Mouse (Mus musculus): Measurements from ENCODE around the gene St3gal2. TPM values are rescaled to one million over a fixed set of nuclear protein-coding genes. Genes with fewer than 3 reads are reported as not detected.
A peak's percentile ranks its signal among the peaks of the same experiment; 100 is the strongest.
"Not testable (repeated sequence)": the region's sequence is repeated elsewhere in the genome, so short reads cannot be mapped to it uniquely, and the experiment has no call there.

Gene St3gal2
- polyA plus RNA-seq, 1 experiment from 2014 or later = 11.6 TPM

DNA sequence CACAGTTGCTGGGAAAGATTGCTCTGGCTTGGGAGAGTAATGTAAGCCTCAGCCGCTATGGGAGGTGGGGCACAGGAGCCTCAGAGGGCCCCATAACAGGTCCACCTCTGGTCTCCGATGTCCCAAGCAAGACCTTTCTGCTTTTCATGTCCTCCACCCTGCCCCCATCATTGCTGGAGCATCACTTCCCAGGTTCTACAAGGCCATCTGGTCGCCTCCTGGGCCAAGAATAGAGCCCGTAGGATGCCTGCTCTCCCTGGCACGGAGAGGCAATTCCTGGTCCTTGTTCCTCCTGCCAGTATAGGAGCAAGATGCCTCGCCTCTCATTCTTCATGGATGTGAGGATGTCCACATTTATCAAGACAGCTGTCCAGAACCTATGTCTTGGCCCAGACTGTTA, 40.2 kb downstream of the St3gal2 start:
- no peaks in the 10 kb centered on the region for H3K4me1 ChIP-seq (replicated peaks; ENCODE audit: control insufficient read depth, insufficient read depth, low read length)
- WGBS = 93% methylated on average over 6 of the region's 6 CpGs
- H3K27me3 ChIP-seq (replicated peaks; ENCODE audit: control insufficient read depth, insufficient read depth, low read length) = no peaks in the 10 kb centered on the region
- H3K4me2 ChIP-seq (ENCODE audit: low read length) = no peak overlapping the region
- ATAC-seq (replicated peaks; ENCODE audit: low FRiP score, low TSS enrichment, low read depth) = no peak
- H3K9me3 ChIP-seq (ENCODE audit: control insufficient read depth, low read length) = no peaks in the 10 kb centered on the region
- peaks cover 43% of the 10 kb centered on the region for H3K36me3 ChIP-seq (ENCODE audit: control insufficient read depth, insufficient read depth, low read length)
- no peak overlapping the region for H3K27ac ChIP-seq (ENCODE audit: low read depth)
- DNase-seq (ENCODE audit: low spot score) = no peak
- H3K4me3 ChIP-seq (ENCODE audit: low read depth, low read length) = no peak overlapping the region
- no peak overlapping the region for H3K9ac ChIP-seq (ENCODE audit: low read length)

GRCm38 (mm10) chr8:110963051-110963450, 43.3 kb downstream of the St3gal2 start:
- WGBS = 89% methylated on average over 2 of the region's 2 CpGs
- H3K4me2 ChIP-seq (ENCODE audit: low read length) = no peak overlapping the region
- no peak overlapping the region for H3K4me3 ChIP-seq (ENCODE audit: low read depth, low read length)
- no peak overlapping the region for H3K9ac ChIP-seq (ENCODE audit: low read length)
- H3K9me3 ChIP-seq (ENCODE audit: control insufficient read depth, low read length) = no peaks in the 10 kb centered on the region
- no peak overlapping the region for H3K27ac ChIP-seq (ENCODE audit: low read depth)
- H3K36me3 ChIP-seq (ENCODE audit: control insufficient read depth, insufficient read depth, low read length) = peaks cover 41% of the 10 kb centered on the region
- H3K27me3 ChIP-seq (replicated peaks; ENCODE audit: control insufficient read depth, insufficient read depth, low read length) = no peaks in the 10 kb centered on the region
- ATAC-seq (replicated peaks; ENCODE audit: low FRiP score, low TSS enrichment, low read depth) = no peak
- no peaks in the 10 kb centered on the region for H3K4me1 ChIP-seq (replicated peaks; ENCODE audit: control insufficient read depth, insufficient read depth, low read length)
- no peak for DNase-seq (ENCODE audit: low spot score)

- H3K4me2 ChIP-seq (ENCODE audit: low read length) = no peak overlapping the region
- H3K27ac ChIP-seq (ENCODE audit: low read depth) = no peak overlapping the region
- peaks cover 38% of the 10 kb centered on the region; the same call in 1 of the 2 replicates for H3K36me3 ChIP-seq (ENCODE audit: control insufficient read depth, insufficient read depth, low read length)
- H3K4me1 ChIP-seq (replicated peaks; ENCODE audit: control insufficient read depth, insufficient read depth, low read length) = no peaks in the 10 kb centered on the region
- no peak overlapping the region for H3K4me3 ChIP-seq (ENCODE audit: low read depth, low read length)
- ATAC-seq (replicated peaks; ENCODE audit: low FRiP score, low TSS enrichment, low read depth) = no peak
- H3K9me3 ChIP-seq (ENCODE audit: control insufficient read depth, low read length) = no peaks in the 10 kb centered on the region
- 60% methylated on average over 7 of the region's 7 CpGs for WGBS
- DNase-seq (ENCODE audit: low spot score) = no peak
- H3K27me3 ChIP-seq (replicated peaks; ENCODE audit: control insufficient read depth, insufficient read depth, low read length) = no peaks in the 10 kb centered on the region
- no peak overlapping the region for H3K9ac ChIP-seq (ENCODE audit: low read length)
Observed at GRCm38 (mm10) chr8:110964666-110965065, 44.9 kb downstream of the St3gal2 start.

DNA sequence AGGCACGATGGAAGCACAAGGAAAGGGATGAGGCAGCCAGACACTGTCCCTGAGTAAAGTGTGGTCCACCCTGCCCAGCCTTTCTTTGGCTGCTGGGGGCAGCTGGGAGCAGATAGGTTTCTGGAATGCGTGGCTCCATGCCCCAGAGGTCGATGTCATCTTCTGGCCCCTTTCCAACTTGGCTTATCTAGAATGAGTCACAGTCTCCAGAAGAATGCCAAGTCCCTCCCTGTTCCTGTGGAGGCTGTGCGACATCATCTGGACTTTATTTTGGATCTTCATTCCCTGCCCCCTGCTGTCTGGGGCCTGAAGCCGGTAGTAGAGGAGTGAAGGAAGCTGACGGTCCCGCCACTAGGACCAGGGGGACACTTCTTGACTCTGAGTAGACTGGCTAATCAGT, 45.9 kb downstream of the St3gal2 start:
- Histone ChIP-seq H3K4me2 (ENCODE audit: low read length) (no peak overlapping the region), H3K36me3 (ENCODE audit: control insufficient read depth, insufficient read depth, low read length) (peaks cover 35% of the 10 kb centered on the region; the same call in 1 of the 2 replicates), H3K4me3 (ENCODE audit: low read depth, low read length) (no peak overlapping the region), H3K4me1 (replicated peaks; ENCODE audit: control insufficient read depth, insufficient read depth, low read length) (no peaks in the 10 kb centered on the region), H3K27ac (ENCODE audit: low read depth) (no peak overlapping the region), H3K9ac (ENCODE audit: low read length) (no peak overlapping the region), H3K9me3 (ENCODE audit: control insufficient read depth, low read length) (no peaks in the 10 kb centered on the region), H3K27me3 (replicated peaks; ENCODE audit: control insufficient read depth, insufficient read depth, low read length) (no peaks in the 10 kb centered on the region)
- ATAC-seq (replicated peaks; ENCODE audit: low FRiP score, low TSS enrichment, low read depth) = no peak
- DNase-seq (ENCODE audit: low spot score) = peak; percentile 55
- 55% methylated on average over 7 of the region's 7 CpGs for WGBS

DNA sequence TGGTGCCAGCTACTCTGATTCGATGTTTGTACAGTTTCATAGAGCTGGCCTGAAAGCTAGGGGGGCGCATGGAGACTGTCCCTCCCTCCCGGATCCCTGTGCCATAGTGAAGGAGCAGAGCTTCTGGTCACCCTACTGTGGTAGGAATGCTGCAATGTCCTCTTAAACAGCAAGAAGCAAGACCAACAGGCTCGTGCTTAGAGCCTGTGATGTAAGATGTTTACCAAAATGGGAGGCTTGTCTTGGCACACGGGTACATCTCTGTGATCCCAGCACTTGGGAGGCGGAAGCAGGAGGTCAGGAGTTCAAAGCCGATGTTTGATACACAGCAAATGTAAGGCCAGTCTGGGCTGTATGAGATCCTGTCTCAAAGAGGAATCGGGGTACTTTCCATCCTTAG, 46.9 kb downstream of the St3gal2 start:
- Histone ChIP-seq H3K9me3 (ENCODE audit: control insufficient read depth, low read length) (no peaks in the 10 kb centered on the region), H3K27ac (ENCODE audit: low read depth) (no peak overlapping the region), H3K4me2 (ENCODE audit: low read length) (no peak overlapping the region), H3K4me1 (replicated peaks; ENCODE audit: control insufficient read depth, insufficient read depth, low read length) (0 out of 2 replicates have a peak, but pooled peaks cover 3% of the 10 kb centered on the region), H3K9ac (ENCODE audit: low read length) (no peak overlapping the region), H3K4me3 (ENCODE audit: low read depth, low read length) (no peak overlapping the region), H3K27me3 (replicated peaks; ENCODE audit: control insufficient read depth, insufficient read depth, low read length) (no peaks in the 10 kb centered on the region), H3K36me3 (ENCODE audit: control insufficient read depth, insufficient read depth, low read length) (peaks cover 37% of the 10 kb centered on the region; the same call in 1 of the 2 replicates)
- no peak for DNase-seq (ENCODE audit: low spot score)
- WGBS = 78% methylated on average over 8 of the region's 8 CpGs
- ATAC-seq (replicated peaks; ENCODE audit: low FRiP score, low TSS enrichment, low read depth) = no peak

GRCm38 (mm10) chr8:110967326-110967725, 47.6 kb downstream of the St3gal2 start:
- ATAC-seq (replicated peaks; ENCODE audit: low FRiP score, low TSS enrichment, low read depth) = no peak
- Histone ChIP-seq H3K27ac (ENCODE audit: low read depth) (no peak overlapping the region), H3K9me3 (ENCODE audit: control insufficient read depth, low read length) (no peaks in the 10 kb centered on the region), H3K36me3 (ENCODE audit: control insufficient read depth, insufficient read depth, low read length) (peaks cover 38% of the 10 kb centered on the region; the same call in 1 of the 2 replicates), H3K4me3 (ENCODE audit: low read depth, low read length) (no peak overlapping the region), H3K27me3 (replicated peaks; ENCODE audit: control insufficient read depth, insufficient read depth, low read length) (no peaks in the 10 kb centered on the region), H3K4me2 (ENCODE audit: low read length) (no peak overlapping the region), H3K4me1 (replicated peaks; ENCODE audit: control insufficient read depth, insufficient read depth, low read length) (0 out of 2 replicates have a peak, but pooled peaks cover 3% of the 10 kb centered on the region), H3K9ac (ENCODE audit: low read length) (no peak overlapping the region)
- 85% methylated on average over 9 of the region's 9 CpGs for WGBS
- DNase-seq (ENCODE audit: low spot score) = no peak

- H3K9me3 ChIP-seq (ENCODE audit: control insufficient read depth, low read length) = no peaks in the 10 kb centered on the region
- ATAC-seq (replicated peaks; ENCODE audit: low FRiP score, low TSS enrichment, low read depth) (peak; percentile 96), DNase-seq (ENCODE audit: low spot score) (peak; percentile 91)
- no peaks in the 10 kb centered on the region for H3K27me3 ChIP-seq (replicated peaks; ENCODE audit: control insufficient read depth, insufficient read depth, low read length)
- 0 out of 2 replicates have a peak, but pooled peaks cover 3% of the 10 kb centered on the region for H3K4me1 ChIP-seq (replicated peaks; ENCODE audit: control insufficient read depth, insufficient read depth, low read length)
- peak overlapping the region; percentile 46 for H3K4me3 ChIP-seq (ENCODE audit: low read depth, low read length)
- H3K27ac ChIP-seq (ENCODE audit: low read depth) = no peak overlapping the region
- 9% methylated on average over 45 of the region's 45 CpGs for WGBS
- peaks cover 43% of the 10 kb centered on the region for H3K36me3 ChIP-seq (ENCODE audit: control insufficient read depth, insufficient read depth, low read length)
- peak overlapping the region; percentile 67 for H3K4me2 ChIP-seq (ENCODE audit: low read length)
- H3K9ac ChIP-seq (ENCODE audit: low read length) = peak overlapping the region; percentile 48
Observed at GRCm38 (mm10) chr8:110969910-110970770, 50.4 kb downstream of the St3gal2 start.

GRCm38 (mm10) chr8:110976532-110976931, 56.8 kb downstream of the St3gal2 start:
- H3K36me3 ChIP-seq (ENCODE audit: control insufficient read depth, insufficient read depth, low read length) = peaks cover 52% of the 10 kb centered on the region
- not testable (repeated sequence) for H3K9me3 ChIP-seq (ENCODE audit: control insufficient read depth, low read length); H3K4me3 ChIP-seq (ENCODE audit: low read depth, low read length); H3K27ac ChIP-seq (ENCODE audit: low read depth); H3K4me1 ChIP-seq (replicated peaks; ENCODE audit: control insufficient read depth, insufficient read depth, low read length); H3K27me3 ChIP-seq (replicated peaks; ENCODE audit: control insufficient read depth, insufficient read depth, low read length); DNase-seq (ENCODE audit: low spot score); H3K9ac ChIP-seq (ENCODE audit: low read length); H3K4me2 ChIP-seq (ENCODE audit: low read length); ATAC-seq (replicated peaks; ENCODE audit: low FRiP score, low TSS enrichment, low read depth)
- WGBS = 97% methylated on average over 8 of the region's 8 CpGs

- H3K27ac ChIP-seq (ENCODE audit: low read depth); H3K4me3 ChIP-seq (ENCODE audit: low read depth, low read length); H3K9me3 ChIP-seq (ENCODE audit: control insufficient read depth, low read length); H3K27me3 ChIP-seq (replicated peaks; ENCODE audit: control insufficient read depth, insufficient read depth, low read length); H3K9ac ChIP-seq (ENCODE audit: low read length); DNase-seq (ENCODE audit: low spot score); ATAC-seq (replicated peaks; ENCODE audit: low FRiP score, low TSS enrichment, low read depth); H3K4me2 ChIP-seq (ENCODE audit: low read length); H3K4me1 ChIP-seq (replicated peaks; ENCODE audit: control insufficient read depth, insufficient read depth, low read length): not testable (repeated sequence)
- peaks cover 59% of the 10 kb centered on the region for H3K36me3 ChIP-seq (ENCODE audit: control insufficient read depth, insufficient read depth, low read length)
- WGBS = 89% methylated on average over 2 of the region's 2 CpGs
Observed at GRCm38 (mm10) chr8:110977987-110978386, 58.3 kb downstream of the St3gal2 start.

All from intestine, embryonic 14.5 days (tissue).